Mouse (Mus musculus) MN1 (cell line): ENCODE results near the gene Fbxw27.
"Not testable (repeated sequence)": the region's sequence is repeated elsewhere in the genome, so short reads cannot be mapped to it uniquely, and the experiment has no call there.

Experiments
- DNase-seq: peaks from one replicate; pipeline ENCODE4 v3.0.0-alpha.2; 2016; ENCODE audit warnings: low spot score

Gene Fbxw27

GRCm38 (mm10) chr9:109790570-109790969 is at the start of gene Fbxw27:
Gene Fbxw27, minus strand, starts transcription at chr9:109790670.
- DNase-seq = not testable (repeated sequence)

- DNase-seq = no peak
These were observed 42.6 kb upstream of the Fbxw27 start for GRCm38 (mm10) chr9:109833088-109833412.

- DNase-seq = peak; percentile 86
These were observed 42.1 kb upstream of the Fbxw27 start, which contains the start of gene Nme6 for GRCm38 (mm10) chr9:109832391-109833087. Gene Nme6, plus strand, starts transcription at chr9:109832749.

GRCm38 (mm10) chr9:109826181-109826580 is 35.7 kb upstream of the Fbxw27 start:
- no peak for DNase-seq

- DNase-seq = no peak
These were observed 35.3 kb upstream of the Fbxw27 start for GRCm38 (mm10) chr9:109825739-109826138.

- DNase-seq = no peak
These were observed 25.9 kb upstream of the Fbxw27 start for GRCm38 (mm10) chr9:109816341-109816740.

GRCm38 (mm10) chr9:109813424-109813823 is 23.0 kb upstream of the Fbxw27 start:
- DNase-seq = no peak

- DNase-seq = no peak
These were observed 21.5 kb upstream of the Fbxw27 start, which contains the start of gene Spink8 for GRCm38 (mm10) chr9:109811980-109812379. Gene Spink8, plus strand, starts transcription at chr9:109812280.

GRCm38 (mm10) chr9:109807898-109808297 is 17.4 kb upstream of the Fbxw27 start:
- no peak for DNase-seq

GRCm38 (mm10) chr9:109806695-109807293 is 16.3 kb upstream of the Fbxw27 start:
- DNase-seq = no peak

- DNase-seq = no peak
These were observed 15.8 kb upstream of the Fbxw27 start for GRCm38 (mm10) chr9:109806260-109806659.

GRCm38 (mm10) chr9:109805596-109805995 is 15.1 kb upstream of the Fbxw27 start:
- not testable (repeated sequence) for DNase-seq

- DNase-seq = peak; percentile 27
These were observed 7.6 kb upstream of the Fbxw27 start for GRCm38 (mm10) chr9:109798051-109798450.

- DNase-seq = peak; percentile 51
These were observed 5.3 kb upstream of the Fbxw27 start for GRCm38 (mm10) chr9:109795811-109796210.

GRCm38 (mm10) chr9:109795221-109795620 is 4.8 kb upstream of the Fbxw27 start:
- peak; percentile 83 for DNase-seq

- not testable (repeated sequence) for DNase-seq
These were observed 23.6 kb downstream of the Fbxw27 start for GRCm38 (mm10) chr9:109766841-109767240.

- not testable (repeated sequence) for DNase-seq
These were observed 44.5 kb downstream of the Fbxw27 start, which contains the start of gene Fbxw26 for GRCm38 (mm10) chr9:109745989-109746388. Gene Fbxw26, minus strand, starts transcription at chr9:109746089.
